Mouse (Mus musculus) brain, embryonic 14.5 days (tissue): ENCODE results near the gene Wnk1.

ENCODE experiments used
- CTCF ChIP-seq: fragments of 200-500 bp; IDR thresholded peaks from 2 replicates; pipeline ENCODE4 v1.5.1; 2012; ENCODE audit warnings: inconsistent platforms, mild to moderate bottlenecking, moderate library complexity, borderline replicate concordance; ENCODE audit not compliant: insufficient read depth, insufficient read length; ENCODE audit errors: extremely low read depth
- POLR2A ChIP-seq: fragments of 200-500 bp; IDR thresholded peaks from 2 replicates; pipeline ENCODE4 v1.6.1; 2012; ENCODE audit warnings: mild to moderate bottlenecking, inconsistent platforms, borderline replicate concordance; ENCODE audit not compliant: poor library complexity, insufficient read depth, insufficient read length, severe bottlenecking; ENCODE audit errors: extremely low read depth

DNA sequence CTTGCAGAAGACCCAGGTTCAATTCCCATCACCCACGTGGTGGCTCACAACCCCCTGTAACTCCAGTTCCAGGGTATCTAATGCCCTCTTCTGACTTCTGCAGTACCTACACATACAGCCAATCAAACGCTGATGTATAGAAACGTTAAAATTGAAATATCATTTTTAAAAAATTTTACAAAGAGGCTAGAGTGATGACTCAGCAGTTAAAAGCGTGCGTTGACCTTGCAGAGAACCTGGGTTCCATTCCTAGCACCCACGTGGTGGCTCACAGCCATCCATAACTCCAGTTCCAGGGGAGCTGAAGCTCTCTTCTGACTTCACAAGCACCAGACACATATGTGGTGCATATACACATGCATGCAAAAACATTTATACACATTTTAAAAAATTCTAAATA lies 15.9 kb upstream of the Wnk1 start:
- TF ChIP-seq CTCF (no peak), POLR2A (no peak)
